Mouse (Mus musculus): ENCODE data around the gene Urgcp. TPM values are rescaled to one million over a fixed set of nuclear protein-coding genes. Genes with fewer than 3 reads are reported as not detected.
"Not testable (repeated sequence)": the region's sequence is repeated elsewhere in the genome, so short reads cannot be mapped to it uniquely, and the experiment has no call there.

The Urgcp gene
- total RNA-seq (2014; rRNA removed) (58.4 and 61.5 TPM in 2 replicates), polyA plus RNA-seq (2015; fragmentation: Nextera tagmentation; extraction: Ambion mirVana) (30.7 and 32.8 TPM in 2 replicates)

DNA sequence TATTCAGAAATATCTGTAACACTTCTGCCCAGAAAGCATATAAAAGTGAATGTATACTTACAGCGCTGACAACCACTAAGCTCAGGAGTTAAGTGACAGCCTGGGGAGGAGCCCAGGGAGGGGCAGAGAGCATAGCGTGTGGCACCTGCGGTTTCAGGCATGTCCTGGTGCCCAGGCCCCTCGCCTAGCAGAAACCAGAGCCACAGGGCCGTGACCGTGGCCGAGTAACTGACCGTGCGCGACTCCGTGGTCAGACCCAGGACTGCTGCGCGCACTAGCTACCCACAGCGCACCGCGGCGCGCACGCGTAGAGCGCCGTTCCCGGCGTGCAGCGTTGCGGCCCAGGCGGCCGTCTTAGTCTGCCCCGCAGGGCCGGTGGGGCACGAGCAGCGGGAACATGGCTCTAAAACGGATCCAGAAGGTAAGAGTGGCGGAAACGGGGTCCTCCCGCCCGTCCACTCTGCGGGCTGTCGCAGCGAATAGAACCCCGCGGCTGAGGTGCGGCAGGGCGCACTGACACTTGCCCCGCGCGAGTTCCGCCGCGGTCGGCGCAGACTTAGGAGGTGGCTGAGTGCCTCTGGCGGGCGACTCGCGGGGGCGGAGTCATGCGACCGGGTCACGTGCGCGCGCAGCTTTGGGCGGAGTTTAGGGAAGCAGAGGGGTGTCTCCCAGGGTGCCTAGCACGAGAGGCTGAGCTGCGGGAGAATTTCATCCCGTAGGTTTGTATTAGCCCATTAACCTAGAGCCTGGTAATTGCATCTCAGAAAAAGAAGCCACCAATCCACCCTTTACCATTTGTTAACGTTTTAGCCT, at the start of gene Urgcp:
Gene Urgcp (minus strand): TSS at position 557 of the 813 bp plus-strand sequence.
- WGBS = under 1% methylated on average over 67 of the region's 68 CpGs
- peak within 1 kb of the TSS; percentile 93 for H3K27ac ChIP-seq
- no peaks in the 10 kb centered on the region for H3K36me3 ChIP-seq (ENCODE audit: insufficient read depth, low read length)
- no peaks in the 10 kb centered on the region for H3K27me3 ChIP-seq (ENCODE audit: insufficient read depth, low read length)
- peak; percentile 96 for DNase-seq (ENCODE audit: low spot score)
- peak within 1 kb of the TSS; percentile 65 for H3K9ac ChIP-seq (replicated peaks; ENCODE audit: low read length)
- ATAC-seq = peak; percentile 98
- peak within 1 kb of the TSS; percentile 73 for H3K4me2 ChIP-seq (ENCODE audit: low read depth, low read length)
- H3K9me3 ChIP-seq (ENCODE audit: low read length) = no peaks in the 10 kb centered on the region
- no peaks in the 10 kb centered on the region; the same call in 1 of the 2 replicates for H3K4me1 ChIP-seq (ENCODE audit: insufficient read depth, low read length)
- TF ChIP-seq CTCF (IDR thresholded peaks at IDR 0.05; ENCODE audit: low read depth) = peak; percentile 14
- peak within 1 kb of the TSS; percentile 52 for H3K4me3 ChIP-seq (ENCODE audit: low read length)

GRCm38 (mm10) chr11:5809487-5809886, 47.3 kb upstream of the Urgcp start:
- not testable (repeated sequence) for H3K4me1 ChIP-seq (ENCODE audit: insufficient read depth, low read length); H3K4me3 ChIP-seq (ENCODE audit: low read length); H3K27me3 ChIP-seq (ENCODE audit: insufficient read depth, low read length); ATAC-seq; H3K36me3 ChIP-seq (ENCODE audit: insufficient read depth, low read length); H3K27ac ChIP-seq; H3K4me2 ChIP-seq (ENCODE audit: low read depth, low read length); H3K9ac ChIP-seq (replicated peaks; ENCODE audit: low read length); H3K9me3 ChIP-seq (ENCODE audit: low read length); DNase-seq (ENCODE audit: low spot score)
- 94% methylated on average over 4 of the region's 4 CpGs for WGBS

DNA sequence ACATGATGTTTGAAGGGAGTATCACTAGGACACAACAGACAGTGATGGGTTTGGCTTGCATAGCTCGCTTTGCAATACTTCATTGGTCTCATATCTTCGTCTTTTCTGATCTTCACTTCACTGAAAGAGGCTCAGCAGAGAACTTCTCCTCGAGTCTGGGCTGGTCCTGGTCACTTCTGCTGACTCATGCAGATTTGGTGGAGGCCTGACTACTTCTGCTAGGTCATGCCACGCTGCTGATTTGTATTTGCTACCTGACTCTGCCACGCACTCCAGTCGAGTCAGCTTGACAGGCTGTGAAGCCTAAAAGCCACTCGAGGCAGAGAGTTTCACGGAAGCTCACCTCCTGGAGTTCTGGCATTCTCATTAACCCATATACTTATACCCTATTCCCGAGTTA, 45.8 kb upstream of the Urgcp start:
- WGBS = 83% methylated on average over 9 of the region's 9 CpGs
- ATAC-seq = no peak

GRCm38 (mm10) chr11:5805711-5806110, 43.5 kb upstream of the Urgcp start:
- H3K36me3 ChIP-seq (ENCODE audit: insufficient read depth, low read length) = peaks cover 6% of the 10 kb centered on the region; the same call in 1 of the 2 replicates
- no peak overlapping the region for H3K4me3 ChIP-seq (ENCODE audit: low read length)
- H3K4me2 ChIP-seq (ENCODE audit: low read depth, low read length) = no peak overlapping the region
- H3K9ac ChIP-seq (replicated peaks; ENCODE audit: low read length) = no peak overlapping the region
- TF ChIP-seq CTCF (IDR thresholded peaks at IDR 0.05; ENCODE audit: low read depth) = no peak
- DNase-seq (ENCODE audit: low spot score) = no peak
- ATAC-seq = no peak
- H3K9me3 ChIP-seq (ENCODE audit: low read length) = no peaks in the 10 kb centered on the region
- no peak overlapping the region for H3K27ac ChIP-seq
- WGBS = 88% methylated on average over 3 of the region's 3 CpGs
- no peaks in the 10 kb centered on the region for H3K4me1 ChIP-seq (ENCODE audit: insufficient read depth, low read length)
- no peaks in the 10 kb centered on the region for H3K27me3 ChIP-seq (ENCODE audit: insufficient read depth, low read length)

More for the DNA sequence above, 45.8 kb upstream of the Urgcp start:
- Histone ChIP-seq H3K4me3 (ENCODE audit: low read length) (no peak overlapping the region), H3K36me3 (ENCODE audit: insufficient read depth, low read length) (no peaks in the 10 kb centered on the region), H3K27me3 (ENCODE audit: insufficient read depth, low read length) (no peaks in the 10 kb centered on the region), H3K27ac (no peak overlapping the region), H3K9me3 (ENCODE audit: low read length) (no peaks in the 10 kb centered on the region), H3K4me1 (ENCODE audit: insufficient read depth, low read length) (no peaks in the 10 kb centered on the region), H3K9ac (replicated peaks; ENCODE audit: low read length) (no peak overlapping the region), H3K4me2 (ENCODE audit: low read depth, low read length) (no peak overlapping the region)
- no peak for TF ChIP-seq CTCF (IDR thresholded peaks at IDR 0.05; ENCODE audit: low read depth)
- DNase-seq (ENCODE audit: low spot score) = no peak

DNA sequence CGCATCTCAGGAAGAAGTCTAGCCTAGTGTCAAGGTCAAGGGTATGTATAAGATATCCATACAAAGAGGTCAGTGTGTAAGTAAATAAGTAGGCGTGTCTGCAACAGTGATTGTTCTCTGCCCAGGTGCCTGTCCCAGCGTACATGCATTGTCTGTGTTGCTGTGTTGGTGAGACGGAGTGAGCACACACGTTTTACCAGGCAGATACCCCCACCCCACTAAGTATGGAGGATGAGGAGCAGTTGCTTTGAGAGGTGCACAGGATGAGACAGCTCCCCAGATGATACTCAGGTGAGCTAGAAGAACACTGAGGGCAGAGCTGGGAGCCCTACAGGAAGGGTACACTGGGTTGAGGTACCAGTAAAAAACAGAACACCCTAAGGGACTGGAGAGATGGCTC, 42.0 kb upstream of the Urgcp start:
- ATAC-seq = no peak
- Histone ChIP-seq H3K9ac (replicated peaks; ENCODE audit: low read length) (no peak overlapping the region), H3K36me3 (ENCODE audit: insufficient read depth, low read length) (peaks cover 21% of the 10 kb centered on the region; the same call in 1 of the 2 replicates), H3K27me3 (ENCODE audit: insufficient read depth, low read length) (no peaks in the 10 kb centered on the region), H3K27ac (no peak overlapping the region), H3K4me3 (ENCODE audit: low read length) (no peak overlapping the region), H3K9me3 (ENCODE audit: low read length) (no peaks in the 10 kb centered on the region), H3K4me2 (ENCODE audit: low read depth, low read length) (no peak overlapping the region), H3K4me1 (ENCODE audit: insufficient read depth, low read length) (no peaks in the 10 kb centered on the region)
- no peak for DNase-seq (ENCODE audit: low spot score)
- TF ChIP-seq CTCF (IDR thresholded peaks at IDR 0.05; ENCODE audit: low read depth) = no peak
- 77% methylated on average over 5 of the region's 5 CpGs for WGBS

DNA sequence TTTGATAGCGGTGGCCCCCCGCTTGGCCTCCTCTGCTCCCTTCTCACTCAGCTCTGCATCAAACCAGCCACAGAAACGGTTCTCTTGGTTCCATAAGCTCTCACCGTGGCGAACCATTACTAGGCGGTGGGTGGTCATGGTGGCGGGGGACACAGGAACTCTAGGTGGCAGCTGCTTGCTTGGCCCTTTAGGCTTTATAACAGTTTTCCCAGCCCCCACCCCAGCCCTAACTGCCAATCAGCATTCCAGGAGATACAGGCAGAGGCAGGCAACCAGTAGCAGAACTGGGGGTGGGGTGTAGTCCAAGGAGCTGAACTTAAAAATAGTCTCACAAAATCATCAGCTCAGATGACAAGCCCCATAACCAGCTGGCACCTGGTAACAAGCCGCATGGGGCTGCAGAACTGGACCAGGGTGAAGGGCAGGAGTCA, 41.4 kb upstream of the Urgcp start, which contains the start of gene Pgam2:
Gene Pgam2 (minus strand): TSS at position 183 of the 431 bp plus-strand sequence.
- Histone ChIP-seq H3K27me3 (ENCODE audit: insufficient read depth, low read length) (no peaks in the 10 kb centered on the region), H3K4me3 (ENCODE audit: low read length) (no peak within 1 kb of the TSS), H3K4me2 (ENCODE audit: low read depth, low read length) (no peak within 1 kb of the TSS), H3K9ac (replicated peaks; ENCODE audit: low read length) (no peak within 1 kb of the TSS), H3K4me1 (ENCODE audit: insufficient read depth, low read length) (no peaks in the 10 kb centered on the region), H3K27ac (0 out of 2 replicates have a peak within 1 kb of the TSS, but pooled peaks have one; percentile 11), H3K36me3 (ENCODE audit: insufficient read depth, low read length) (peaks cover 26% of the 10 kb centered on the region; the same call in 1 of the 2 replicates), H3K9me3 (ENCODE audit: low read length) (no peaks in the 10 kb centered on the region)
- no peak for DNase-seq (ENCODE audit: low spot score)
- no peak for TF ChIP-seq CTCF (IDR thresholded peaks at IDR 0.05; ENCODE audit: low read depth)
- WGBS = 54% methylated on average over 8 of the region's 8 CpGs
- peak; percentile 30; the same call in 1 of the 2 replicates for ATAC-seq

Data from hindbrain, postnatal 0 days (tissue).